Mouse (Mus musculus) spleen, adult 2 months (tissue): Measurements from ENCODE around the gene Mycbpap. TPM values are rescaled to one million over a fixed set of nuclear protein-coding genes. Genes with fewer than 3 reads are reported as not detected.

Source experiments
- DNase-seq, 2 experiments: peaks; one replicate each; pipeline versions ENCODE4 v3.0.0 to v3.0.0-alpha.2; 2012 to 2021; ENCODE audit warnings: low spot score in 2 of 2, low read depth in 1 of 2
- H3K27ac ChIP-seq: fragments of 200-500 bp; 2 replicates; pipeline ENCODE4 v1.5.1; 2012; ENCODE audit warnings: low read length, inconsistent platforms; ENCODE audit not compliant: insufficient read depth
- H3K27me3 ChIP-seq: fragments of 200-500 bp; 2 replicates; pipeline ENCODE4 v1.6.1; 2012; ENCODE audit warnings: mild to moderate bottlenecking, moderate library complexity, low read length, inconsistent platforms; ENCODE audit not compliant: control insufficient read depth, insufficient read depth
- H3K36me3 ChIP-seq: fragments of 200-500 bp; 2 replicates; pipeline ENCODE4 v1.6.1; 2012; ENCODE audit warnings: mild to moderate bottlenecking, low read length, inconsistent platforms; ENCODE audit not compliant: control insufficient read depth, insufficient read depth
- H3K4me1 ChIP-seq: fragments of 200-500 bp; 2 replicates; pipeline ENCODE4 v1.6.1; 2011; ENCODE audit warnings: inconsistent platforms; ENCODE audit not compliant: control insufficient read depth, insufficient read depth, insufficient read length
- H3K4me3 ChIP-seq: fragments of 200-500 bp; 2 replicates; pipeline ENCODE4 v1.5.1; 2011; ENCODE audit warnings: mild to moderate bottlenecking, inconsistent platforms; ENCODE audit not compliant: insufficient read depth, insufficient read length; ENCODE audit errors: extremely low read depth
- CTCF ChIP-seq: fragments of 200-500 bp; IDR thresholded peaks from 2 replicates; pipeline ENCODE4 v1.5.1; 2011; ENCODE audit warnings: mild to moderate bottlenecking, inconsistent platforms; ENCODE audit not compliant: insufficient read depth, insufficient read length, insufficient replicate concordance; ENCODE audit errors: extremely low read depth
- POLR2A ChIP-seq: fragments of 200-500 bp; IDR thresholded peaks from 2 replicates; pipeline ENCODE4 v1.6.1; 2011; ENCODE audit warnings: low read depth, low read length, inconsistent platforms
- WGBS: fragments of 180-500 bp; shearing (Covaris S2); methylation state at CpG from one replicate; pipeline ENCODE4 v1.1.7; 2018; 5-methylcytosine and 5-hydroxymethylcytosine counted together
- polyA plus RNA-seq: library from polyadenylated mRNA; depleted of rRNA; stranded (reverse); fragments of >200 nt; gene quantifications from 2 replicates; pipeline ENCODE4 v1.2.3, GENCODE M21; 2012; rRNA removed

Gene Mycbpap
- 0.06 and 0.11 TPM in 2 replicates for polyA plus RNA-seq

- peak within 1 kb of the TSS; percentile 62 for H3K4me3 ChIP-seq
- 7% methylated on average over 42 of the region's 42 CpGs for WGBS
Measured at GRCm38 (mm10) chr11:94521219-94521843, at the start of gene Mycbpap. TSS of gene Mycbpap (minus strand) at chr11:94521742.

GRCm38 (mm10) chr11:94570612-94571011 is 49.1 kb upstream of the Mycbpap start:
- no peak overlapping the region for H3K4me3 ChIP-seq
- H3K27ac ChIP-seq = no peak overlapping the region
- TF ChIP-seq POLR2A (no peak), CTCF (no peak)
- H3K36me3 ChIP-seq = peaks cover 12% of the 10 kb centered on the region
- no peaks in the 10 kb centered on the region for H3K27me3 ChIP-seq
- H3K4me1 ChIP-seq = no peaks in the 10 kb centered on the region
- no peak for DNase-seq
- 34% methylated on average over 9 of the region's 9 CpGs for WGBS

More at GRCm38 (mm10) chr11:94521219-94521843, at the start of gene Mycbpap:
- DNase-seq = peak in 1 of 2 experiments; percentile 13
- Histone ChIP-seq H3K36me3 (no peaks in the 10 kb centered on the region), H3K27ac (no peak within 1 kb of the TSS), H3K27me3 (no peaks in the 10 kb centered on the region), H3K4me1 (peaks cover 2% of the 10 kb centered on the region; the same call in 1 of the 2 replicates)
- TF ChIP-seq POLR2A (no peak), CTCF (no peak)

GRCm38 (mm10) chr11:94567326-94567725 is 45.8 kb upstream of the Mycbpap start:
- H3K4me3 ChIP-seq = no peak overlapping the region
- 90% methylated on average over 7 of the region's 7 CpGs for WGBS
- peaks cover 14% of the 10 kb centered on the region; the same call in 1 of the 2 replicates for H3K4me1 ChIP-seq
- no peak overlapping the region for H3K27ac ChIP-seq
- DNase-seq = no peak
- peaks cover 12% of the 10 kb centered on the region for H3K36me3 ChIP-seq
- TF ChIP-seq POLR2A (no peak), CTCF (no peak)
- H3K27me3 ChIP-seq = no peaks in the 10 kb centered on the region

GRCm38 (mm10) chr11:94566534-94566933 is 45.0 kb upstream of the Mycbpap start:
- no peak for DNase-seq
- Histone ChIP-seq H3K27ac (no peak overlapping the region), H3K27me3 (no peaks in the 10 kb centered on the region), H3K4me1 (peaks cover 14% of the 10 kb centered on the region; the same call in 1 of the 2 replicates), H3K36me3 (peaks cover 12% of the 10 kb centered on the region), H3K4me3 (no peak overlapping the region)
- TF ChIP-seq CTCF (no peak), POLR2A (no peak)
- 93% methylated on average over 6 of the region's 6 CpGs for WGBS

GRCm38 (mm10) chr11:94565151-94565479 is 43.6 kb upstream of the Mycbpap start:
- DNase-seq = no peak
- H3K27ac ChIP-seq = no peak overlapping the region
- peaks cover 14% of the 10 kb centered on the region; the same call in 1 of the 2 replicates for H3K4me1 ChIP-seq
- 48% methylated on average over 16 of the region's 16 CpGs for WGBS
- no peaks in the 10 kb centered on the region for H3K27me3 ChIP-seq
- H3K4me3 ChIP-seq = peak overlapping the region; percentile 15; the same call in 1 of the 2 replicates
- TF ChIP-seq POLR2A = no peak
- TF ChIP-seq CTCF = no peak
- peaks cover 10% of the 10 kb centered on the region for H3K36me3 ChIP-seq

GRCm38 (mm10) chr11:94564437-94565150 is 43.1 kb upstream of the Mycbpap start, which contains the start of gene Chad:
TSS of gene Chad (plus strand) at chr11:94565047.
- Histone ChIP-seq H3K4me3 (peak within 1 kb of the TSS; percentile 34; the same call in 1 of the 2 replicates), H3K36me3 (peaks cover 9% of the 10 kb centered on the region), H3K27me3 (no peaks in the 10 kb centered on the region), H3K27ac (0 out of 2 replicates have a peak within 1 kb of the TSS, but pooled peaks have one; percentile 11), H3K4me1 (peaks cover 14% of the 10 kb centered on the region; the same call in 1 of the 2 replicates)
- peak; percentile 9 to 53 for DNase-seq
- WGBS = 9% methylated on average over 35 of the region's 35 CpGs
- TF ChIP-seq CTCF (no peak), POLR2A (no peak)

GRCm38 (mm10) chr11:94563821-94564220 is 42.3 kb upstream of the Mycbpap start:
- Histone ChIP-seq H3K4me1 (peaks cover 14% of the 10 kb centered on the region; the same call in 1 of the 2 replicates), H3K36me3 (peaks cover 12% of the 10 kb centered on the region), H3K4me3 (no peak overlapping the region), H3K27me3 (no peaks in the 10 kb centered on the region), H3K27ac (no peak overlapping the region)
- DNase-seq = no peak
- 29% methylated on average over 5 of the region's 5 CpGs for WGBS
- TF ChIP-seq POLR2A (no peak), CTCF (no peak)
